Mouse (Mus musculus) layer of hippocampus, postnatal 10 days (tissue): ENCODE results near the gene Scp2. TPM values are rescaled to one million over a fixed set of nuclear protein-coding genes. Genes with fewer than 3 reads are reported as not detected.
"Not testable (repeated sequence)": the region's sequence is repeated elsewhere in the genome, so short reads cannot be mapped to it uniquely, and the experiment has no call there.

Experiments
- DNase-seq, 2 experiments: peaks; one replicate each; pipeline ENCODE4 v3.0.0; 2021; ENCODE audit warnings: low spot score in 2 of 2
- long read RNA-seq: library from polyadenylated mRNA; stranded (forward); transcript quantifications from one replicate; pipeline ENCODE4 v2.0.0, GENCODE M21; 2023
- total RNA-seq, 2 experiments: library from RNA; stranded (reverse); gene quantifications; 2 replicates each; pipeline ENCODE4 v1.2.3; 2021

The Scp2 gene
- 10 to 100 TPM; 75.2 to 94.8 TPM for total RNA-seq
- long read RNA-seq, transcript Scp2-201 (16 exons, 2,640 nt), result minor isoform, 27 of 183 reads
- long read RNA-seq, transcript Scp2-202 (5 exons, 772 nt), result major isoform, 151 of 183 reads
- long read RNA-seq, partial matches to known transcripts, result 2 of 183 reads
- long read RNA-seq, other reads (novel, unspliced or antisense), result 3 of 183 reads

DNA sequence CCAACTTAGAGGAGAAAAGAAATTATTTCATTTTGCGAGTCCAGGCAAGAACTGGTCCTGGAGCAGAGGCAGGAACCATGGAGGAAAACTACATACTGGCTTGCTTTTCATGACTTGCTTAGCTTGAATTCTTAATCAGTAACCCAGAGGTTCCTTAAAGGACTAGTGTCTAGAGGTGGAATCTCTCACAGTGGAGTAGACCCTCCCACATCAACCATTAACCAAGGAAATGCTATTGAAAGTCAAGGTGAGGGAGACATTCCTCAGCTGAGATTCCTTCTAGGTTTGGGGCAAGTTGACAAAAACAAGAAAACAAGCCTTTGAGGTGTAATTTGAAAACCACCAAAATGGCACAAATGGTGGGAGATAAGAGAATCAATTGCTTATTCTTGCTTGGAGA is at the start of gene Scp2:
Gene Scp2 (minus strand): TSS at position 119 of the 400 bp plus-strand sequence.
- DNase-seq, result no peak

GRCm38 (mm10) chr4:108192821-108193323 is 48.1 kb upstream of the Scp2 start:
- DNase-seq, result no peak

- DNase-seq, result no peak
Observed at GRCm38 (mm10) chr4:108182278-108182677, 37.5 kb upstream of the Scp2 start.

DNA sequence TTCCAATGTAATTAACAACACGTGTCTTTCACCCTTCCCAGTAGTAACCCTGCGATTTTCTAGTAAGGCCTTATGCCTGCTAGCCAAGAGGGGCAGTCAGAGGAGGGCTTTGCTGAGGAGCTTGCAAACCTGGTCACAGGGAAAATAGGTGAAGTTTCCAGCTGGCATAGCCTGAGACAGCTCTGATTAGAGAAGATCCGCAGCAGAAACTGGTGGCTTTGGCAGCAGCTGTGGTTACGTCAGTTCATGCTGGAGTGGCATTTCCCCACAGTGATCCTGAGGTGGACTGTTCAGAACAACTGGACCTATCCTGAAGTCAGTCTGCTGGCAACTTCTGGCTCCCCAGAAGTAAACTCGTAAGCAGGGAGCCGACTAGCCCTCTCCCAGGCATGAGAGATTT is 23.3 kb upstream of the Scp2 start:
- no peak for DNase-seq

GRCm38 (mm10) chr4:108166874-108167273 is 22.1 kb upstream of the Scp2 start:
- no peak for DNase-seq

- DNase-seq, result peak; percentile 37 to 42
Observed at GRCm38 (mm10) chr4:108165152-108165895, 20.5 kb upstream of the Scp2 start, which contains the start of gene Echdc2. Gene Echdc2, plus strand, starts transcription at chr4:108165437.

- no peak for DNase-seq
Observed at GRCm38 (mm10) chr4:108163291-108163690, 18.5 kb upstream of the Scp2 start.

- no peak for DNase-seq
Observed at GRCm38 (mm10) chr4:108161936-108162335, 17.1 kb upstream of the Scp2 start.

GRCm38 (mm10) chr4:108155141-108155540 is 10.3 kb upstream of the Scp2 start:
- DNase-seq, result not testable (repeated sequence)

- DNase-seq, result not testable (repeated sequence)
Observed at GRCm38 (mm10) chr4:108145554-108145953, 756 bp upstream of the Scp2 start.

DNA sequence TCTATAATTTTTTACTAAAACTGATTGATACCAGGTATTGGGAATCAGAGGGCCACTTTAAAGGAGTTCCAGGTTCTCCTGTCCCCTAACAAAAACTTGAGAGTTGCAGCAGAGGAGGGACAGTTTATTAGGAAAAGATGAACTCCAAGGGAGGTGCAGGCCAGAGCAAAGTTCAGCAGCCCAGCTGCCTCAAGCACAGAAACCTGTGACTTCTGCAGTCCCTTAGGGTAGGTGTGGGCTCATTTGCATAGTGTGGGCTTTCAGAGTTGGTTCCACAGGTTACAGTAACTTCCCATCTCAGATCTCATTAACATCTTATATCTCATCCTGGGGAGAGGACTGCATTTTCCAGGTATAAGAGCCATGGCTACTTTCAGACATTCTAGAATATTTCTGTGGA is 1.0 kb downstream of the Scp2 start:
- no peak for DNase-seq

DNA sequence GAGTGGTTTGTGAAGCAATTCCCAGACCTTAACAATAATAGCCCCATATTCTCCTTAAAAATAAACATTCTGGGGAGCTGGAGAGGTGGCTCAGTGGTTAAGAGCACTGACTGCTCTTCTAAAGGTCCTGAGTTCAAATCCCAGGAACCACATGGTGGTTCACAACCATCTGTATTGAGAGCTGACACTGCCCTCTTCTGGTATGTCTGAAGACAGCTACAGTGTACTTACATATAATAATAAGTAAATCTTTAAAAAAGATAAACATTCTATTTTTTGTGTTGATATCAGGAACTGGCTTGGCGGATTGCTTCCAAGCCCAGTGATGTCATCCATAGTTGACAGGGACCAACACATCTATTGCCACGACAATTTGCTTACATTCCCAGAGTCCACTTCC is 1.6 kb downstream of the Scp2 start:
- DNase-seq, result not testable (repeated sequence)

DNA sequence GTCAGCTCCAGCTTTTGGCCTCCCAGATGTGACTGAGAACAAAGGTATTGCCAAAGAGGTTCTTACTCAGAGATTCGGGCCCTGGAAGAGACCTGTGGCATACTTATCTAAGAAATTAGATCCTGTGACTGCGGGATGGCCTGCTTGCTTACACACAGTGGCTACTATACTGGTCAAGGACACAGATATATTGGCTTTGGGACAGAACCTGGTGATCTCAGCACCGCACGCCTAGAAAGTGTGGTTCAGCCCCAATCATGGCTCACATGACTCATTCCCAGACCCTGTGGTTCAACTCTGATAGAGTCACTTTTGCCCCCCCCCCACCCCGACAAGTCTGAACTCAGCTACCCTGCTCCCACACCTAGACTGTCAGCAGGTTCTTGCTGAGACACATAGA is 7.9 kb downstream of the Scp2 start:
- DNase-seq, result no peak

DNA sequence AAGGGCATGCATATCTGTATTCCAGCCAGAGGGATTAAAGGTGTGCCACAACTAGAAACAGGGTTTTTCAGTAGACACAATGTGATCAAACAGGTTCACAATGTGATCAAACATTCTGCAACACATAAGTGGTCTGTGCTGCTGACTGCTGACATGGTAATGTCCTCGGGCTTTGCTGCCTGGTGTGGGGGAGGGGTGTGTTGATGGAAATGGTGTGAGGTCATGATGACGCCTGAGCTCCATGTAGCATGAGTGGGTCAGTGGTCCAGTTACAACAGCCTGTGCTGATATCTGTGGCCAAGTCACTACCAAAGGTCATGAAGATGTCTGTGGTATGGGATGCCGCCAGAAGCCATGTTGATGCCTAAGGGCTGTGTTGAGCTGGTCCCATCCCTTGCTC is 14.3 kb downstream of the Scp2 start:
- no peak for DNase-seq

DNA sequence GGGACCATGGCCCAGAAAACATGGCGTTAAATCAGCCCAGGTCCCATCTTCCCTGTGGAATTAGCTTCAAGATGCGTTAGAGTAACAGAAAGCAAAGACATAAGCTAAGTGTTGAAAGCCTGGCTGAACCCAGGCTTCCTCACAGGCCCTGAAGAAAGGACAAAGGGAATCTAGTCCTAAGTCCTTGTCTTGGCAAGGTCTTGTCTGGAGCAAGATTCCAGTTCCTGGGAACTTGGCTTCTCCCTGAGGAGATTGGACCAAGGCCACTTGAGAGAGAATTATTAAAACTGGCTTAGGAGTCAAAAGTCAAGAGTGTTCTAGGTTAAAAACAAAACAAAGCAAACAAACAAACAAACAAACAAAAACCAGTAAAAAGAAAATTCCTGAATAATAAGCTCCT is 16.5 kb downstream of the Scp2 start:
- no peak for DNase-seq

GRCm38 (mm10) chr4:108127516-108127915 is 17.3 kb downstream of the Scp2 start:
- no peak for DNase-seq

- DNase-seq, result no peak
Observed at GRCm38 (mm10) chr4:108126260-108126659, 18.5 kb downstream of the Scp2 start.

DNA sequence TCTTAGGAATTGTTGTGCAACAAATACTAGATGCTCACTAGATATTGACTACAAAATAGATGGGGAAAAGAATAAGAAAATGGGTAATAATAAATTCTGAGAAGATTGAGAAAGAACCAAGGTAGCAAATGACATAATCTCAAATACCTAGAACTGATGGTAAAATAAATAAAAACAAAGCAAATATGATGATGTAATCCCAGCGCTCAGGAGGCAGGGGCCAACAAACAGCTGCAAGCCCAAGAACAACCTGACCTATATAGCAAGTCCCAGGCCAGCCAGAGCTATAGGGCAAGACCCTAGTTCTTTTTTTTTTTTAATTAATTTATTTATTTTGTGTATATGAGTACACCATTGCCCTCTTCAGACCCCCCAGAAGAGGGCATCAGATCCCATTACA is 20.7 kb downstream of the Scp2 start:
- no peak for DNase-seq

DNA sequence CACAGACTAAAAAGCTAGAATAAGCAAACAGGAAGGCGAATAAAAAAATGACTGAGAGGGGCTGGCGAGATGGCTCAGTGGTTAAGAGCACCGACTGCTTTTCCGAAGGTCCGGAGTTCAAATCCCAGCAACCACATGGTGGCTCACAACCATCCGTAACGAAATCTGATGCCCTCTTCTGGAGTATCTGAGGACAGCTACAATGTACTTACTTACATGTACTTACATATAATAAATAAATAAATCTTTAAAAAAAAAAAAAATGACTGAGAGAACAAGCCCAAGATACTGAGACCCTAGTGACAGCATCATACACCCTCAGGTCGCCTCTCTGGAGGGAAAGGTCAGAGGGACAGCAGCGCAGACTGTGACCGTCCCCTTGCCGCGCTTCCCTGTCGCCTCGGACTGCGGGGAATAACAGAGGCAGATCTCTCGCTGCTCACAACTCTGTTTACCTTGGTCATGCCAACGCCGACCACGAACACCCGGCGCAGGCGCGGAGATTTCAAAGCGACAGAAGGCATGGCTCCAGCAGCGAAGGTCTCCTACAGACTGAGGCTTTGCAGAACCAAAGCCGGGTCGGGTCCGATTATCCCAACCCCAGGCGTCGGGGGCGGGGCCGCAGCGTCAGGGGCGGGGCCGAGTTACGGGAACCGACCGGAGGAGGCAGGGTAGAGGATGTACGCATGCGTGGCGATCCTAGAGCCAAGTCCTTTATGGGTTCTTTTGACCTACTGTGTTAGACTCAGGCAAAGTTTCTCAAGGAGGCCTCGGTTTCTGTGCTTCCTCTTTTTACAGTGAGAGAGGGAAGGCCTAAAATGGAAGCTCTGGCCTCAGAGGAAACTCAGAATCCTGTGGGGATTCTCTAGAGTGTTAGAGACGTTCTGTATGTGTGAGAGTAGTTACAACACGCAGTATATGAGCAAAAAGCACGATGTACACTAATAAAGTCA is 26.6 kb downstream of the Scp2 start:
- peak; percentile 92 to 94 for DNase-seq

DNA sequence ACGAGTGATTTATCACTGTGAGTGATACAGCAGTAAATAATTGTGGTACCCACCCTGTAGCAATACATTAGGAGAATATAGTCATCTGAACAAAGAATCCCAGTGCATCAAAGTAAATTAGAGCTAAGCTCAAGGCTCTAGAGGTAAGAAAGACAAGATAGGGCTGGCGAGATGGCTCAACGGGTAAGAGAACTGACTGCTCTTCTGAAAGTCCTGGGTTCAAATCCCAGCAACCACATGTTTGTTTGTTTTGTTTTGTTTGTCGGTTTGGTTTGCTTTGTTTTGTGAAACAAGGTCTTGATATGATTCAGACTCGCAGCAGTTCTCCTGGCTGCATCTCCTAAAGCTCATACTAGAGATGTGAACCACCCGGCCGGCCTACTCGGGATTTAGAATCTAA is 27.3 kb downstream of the Scp2 start:
- peak; percentile 6 to 11 for DNase-seq

GRCm38 (mm10) chr4:108116466-108116865 is 28.3 kb downstream of the Scp2 start:
- DNase-seq, result no peak

DNA sequence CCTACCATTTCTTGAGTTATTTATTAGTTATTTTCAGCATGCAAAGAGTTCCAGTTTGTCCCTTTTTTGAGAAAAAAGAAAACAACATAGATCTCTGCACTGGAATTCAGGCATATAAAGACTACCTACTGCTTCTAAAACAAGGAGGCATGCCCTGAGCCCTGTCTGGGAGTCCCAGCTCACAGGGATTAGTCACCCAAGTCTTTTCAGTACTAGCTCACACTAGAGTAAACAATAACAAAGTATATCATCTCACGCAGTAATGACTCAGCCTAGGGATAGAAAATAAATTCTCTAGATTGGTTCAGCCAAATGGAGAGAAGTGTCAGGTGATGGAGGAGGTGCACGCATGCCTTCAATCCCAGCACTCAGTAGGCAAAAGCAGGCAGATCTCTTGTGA is 34.1 kb downstream of the Scp2 start:
- DNase-seq, result no peak
